Mouse (Mus musculus): ENCODE measurements at regions not wholly inside any gene's neighbourhood (a gene's known extent, or its start where the extent isn't known, plus 50 kb on each side); places are given as distances from the start of the nearest gene placed in this dataset.

- ATAC-seq (ENCODE audit: insufficient number of reproducible peaks, low FRiP score, low TSS enrichment, low read depth): no peak
- Histone ChIP-seq H3K9me3 (replicated peaks) (no peaks in the 10 kb centered on the region), H3K9ac (no peak overlapping the region), H3K27me3 (no peaks in the 10 kb centered on the region), H3K4me1 (no peaks in the 10 kb centered on the region), H3K4me2 (replicated peaks) (no peak overlapping the region), H3K4me3 (replicated peaks) (no peak overlapping the region), H3K36me3 (no peaks in the 10 kb centered on the region), H3K27ac (replicated peaks) (no peak overlapping the region)
- 81% methylated on average over 9 of the region's 9 CpGs for WGBS
Measured at GRCm38 (mm10) chr13:103683169-103683568, 91.2 kb downstream of the Srek1 start.

DNA sequence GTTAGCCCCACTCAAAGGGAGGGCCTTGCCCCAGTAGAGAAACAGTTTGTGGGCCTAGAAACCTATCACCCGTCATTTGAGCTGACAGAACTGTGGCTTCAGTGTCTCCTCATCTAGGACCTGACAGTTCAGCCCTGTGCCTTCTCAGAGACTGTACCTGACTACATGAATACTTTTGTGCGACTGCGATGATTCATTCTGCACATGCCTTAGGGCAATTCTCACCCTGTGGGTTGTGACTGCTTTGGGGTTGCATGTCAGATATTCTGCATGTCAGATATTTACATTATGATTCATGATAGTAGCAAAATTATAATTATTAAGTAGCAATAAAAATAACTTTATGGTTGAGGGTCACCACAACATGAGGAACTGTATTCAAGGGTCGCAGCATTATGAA is 93.7 kb downstream of the Srek1 start:
- Histone ChIP-seq H3K4me3 (replicated peaks) (no peak overlapping the region), H3K9ac (no peak overlapping the region), H3K4me2 (replicated peaks) (no peak overlapping the region), H3K27ac (replicated peaks) (no peak overlapping the region), H3K9me3 (replicated peaks) (no peaks in the 10 kb centered on the region), H3K27me3 (no peaks in the 10 kb centered on the region), H3K4me1 (no peaks in the 10 kb centered on the region), H3K36me3 (no peaks in the 10 kb centered on the region)
- ATAC-seq (ENCODE audit: insufficient number of reproducible peaks, low FRiP score, low TSS enrichment, low read depth): no peak
- WGBS: 79% methylated on average over 4 of the region's 4 CpGs

DNA sequence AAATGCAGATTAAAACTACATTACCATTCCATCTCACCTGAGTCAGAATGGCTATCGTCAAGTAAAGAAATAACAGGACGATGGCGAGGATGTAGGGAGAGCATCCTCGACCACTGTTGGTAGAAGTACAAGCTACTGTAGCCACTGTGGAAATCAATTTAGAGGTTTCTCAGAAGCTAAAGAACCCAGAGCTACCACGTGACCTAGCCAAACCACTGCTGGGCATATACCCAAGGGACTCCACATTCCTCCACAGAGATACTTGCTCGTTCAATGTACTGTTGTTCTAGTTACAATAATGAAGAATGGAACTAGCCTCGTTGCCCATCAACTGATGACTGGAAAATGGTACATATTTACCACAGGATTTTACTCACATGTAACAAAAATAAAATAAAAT is 94.4 kb downstream of the Srek1 start:
- no peak for ATAC-seq (ENCODE audit: insufficient number of reproducible peaks, low FRiP score, low TSS enrichment, low read depth)

GRCm38 (mm10) chr13:103676831-103677230 is 97.6 kb downstream of the Srek1 start:
- ATAC-seq (ENCODE audit: insufficient number of reproducible peaks, low FRiP score, low TSS enrichment, low read depth): no peak
- no peak overlapping the region for H3K9ac ChIP-seq
- H3K9me3 ChIP-seq (replicated peaks): no peaks in the 10 kb centered on the region
- WGBS: 77% methylated on average over 13 of the region's 13 CpGs
- no peak overlapping the region for H3K27ac ChIP-seq (replicated peaks)
- no peaks in the 10 kb centered on the region for H3K27me3 ChIP-seq
- no peak overlapping the region for H3K4me3 ChIP-seq (replicated peaks)
- no peaks in the 10 kb centered on the region for H3K4me1 ChIP-seq
- no peaks in the 10 kb centered on the region for H3K36me3 ChIP-seq
- no peak overlapping the region for H3K4me2 ChIP-seq (replicated peaks)

More for the DNA sequence above, 94.4 kb downstream of the Srek1 start:
- H3K4me2 ChIP-seq (replicated peaks): no peak overlapping the region
- no peaks in the 10 kb centered on the region for H3K4me1 ChIP-seq
- H3K27me3 ChIP-seq: no peaks in the 10 kb centered on the region
- H3K9me3 ChIP-seq (replicated peaks): no peaks in the 10 kb centered on the region
- H3K36me3 ChIP-seq: no peaks in the 10 kb centered on the region
- H3K27ac ChIP-seq (replicated peaks): no peak overlapping the region
- no peak overlapping the region for H3K9ac ChIP-seq
- WGBS: 76% methylated on average over 7 of the region's 7 CpGs
- no peak overlapping the region for H3K4me3 ChIP-seq (replicated peaks)

DNA sequence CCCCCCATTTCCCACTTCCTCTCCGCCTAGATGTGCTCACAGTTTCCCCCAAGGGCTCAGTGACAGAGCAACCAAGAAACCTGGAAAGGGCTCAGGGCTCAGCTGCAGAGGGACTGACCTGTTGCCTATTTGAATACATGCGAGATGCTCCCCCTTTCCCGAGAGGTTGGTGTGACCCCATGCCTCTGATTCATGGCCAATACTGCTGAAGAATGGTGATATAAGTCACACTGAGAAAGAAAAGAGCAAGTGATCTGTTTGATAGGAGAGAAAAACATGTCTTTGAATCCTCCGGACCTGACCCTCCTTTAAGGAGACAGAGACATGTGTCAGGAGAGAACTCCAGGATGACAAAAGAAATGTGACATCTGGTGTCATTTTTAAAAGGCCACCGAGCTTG is 98.2 kb downstream of the Srek1 start:
- no peak overlapping the region for H3K4me2 ChIP-seq (replicated peaks)
- H3K4me3 ChIP-seq (replicated peaks): no peak overlapping the region
- no peak overlapping the region for H3K27ac ChIP-seq (replicated peaks)
- no peaks in the 10 kb centered on the region for H3K36me3 ChIP-seq
- H3K9me3 ChIP-seq (replicated peaks): no peaks in the 10 kb centered on the region
- no peak overlapping the region for H3K9ac ChIP-seq
- no peaks in the 10 kb centered on the region for H3K4me1 ChIP-seq
- H3K27me3 ChIP-seq: no peaks in the 10 kb centered on the region
- no peak for ATAC-seq (ENCODE audit: insufficient number of reproducible peaks, low FRiP score, low TSS enrichment, low read depth)
- 77% methylated on average over 5 of the region's 5 CpGs for WGBS

- Histone ChIP-seq H3K4me2 (replicated peaks) (no peak overlapping the region), H3K9me3 (replicated peaks) (no peaks in the 10 kb centered on the region), H3K27ac (replicated peaks) (no peak overlapping the region), H3K4me3 (replicated peaks) (no peak overlapping the region), H3K9ac (no peak overlapping the region), H3K27me3 (no peaks in the 10 kb centered on the region), H3K36me3 (no peaks in the 10 kb centered on the region), H3K4me1 (no peaks in the 10 kb centered on the region)
- ATAC-seq (ENCODE audit: insufficient number of reproducible peaks, low FRiP score, low TSS enrichment, low read depth): no peak
Measured at GRCm38 (mm10) chr13:103670611-103671010, 103.8 kb downstream of the Srek1 start.

GRCm38 (mm10) chr13:103669856-103670255 is 104.6 kb downstream of the Srek1 start:
- Histone ChIP-seq H3K36me3 (no peaks in the 10 kb centered on the region), H3K4me1 (no peaks in the 10 kb centered on the region), H3K9ac (no peak overlapping the region), H3K4me3 (replicated peaks) (no peak overlapping the region), H3K9me3 (replicated peaks) (no peaks in the 10 kb centered on the region), H3K27me3 (no peaks in the 10 kb centered on the region), H3K27ac (replicated peaks) (no peak overlapping the region), H3K4me2 (replicated peaks) (no peak overlapping the region)
- WGBS: 88% methylated on average over 4 of the region's 4 CpGs
- ATAC-seq (ENCODE audit: insufficient number of reproducible peaks, low FRiP score, low TSS enrichment, low read depth): no peak

- H3K9me3 ChIP-seq (replicated peaks): no peaks in the 10 kb centered on the region
- no peak for ATAC-seq (ENCODE audit: insufficient number of reproducible peaks, low FRiP score, low TSS enrichment, low read depth)
- H3K36me3 ChIP-seq: no peaks in the 10 kb centered on the region
- H3K4me1 ChIP-seq: no peaks in the 10 kb centered on the region
- WGBS: 82% methylated on average over 2 of the region's 2 CpGs
- no peaks in the 10 kb centered on the region for H3K27me3 ChIP-seq
- H3K4me3 ChIP-seq (replicated peaks): no peak overlapping the region
- H3K27ac ChIP-seq (replicated peaks): no peak overlapping the region
- H3K9ac ChIP-seq: no peak overlapping the region
- no peak overlapping the region for H3K4me2 ChIP-seq (replicated peaks)
Measured at GRCm38 (mm10) chr13:103667749-103668148, 106.7 kb downstream of the Srek1 start.

DNA sequence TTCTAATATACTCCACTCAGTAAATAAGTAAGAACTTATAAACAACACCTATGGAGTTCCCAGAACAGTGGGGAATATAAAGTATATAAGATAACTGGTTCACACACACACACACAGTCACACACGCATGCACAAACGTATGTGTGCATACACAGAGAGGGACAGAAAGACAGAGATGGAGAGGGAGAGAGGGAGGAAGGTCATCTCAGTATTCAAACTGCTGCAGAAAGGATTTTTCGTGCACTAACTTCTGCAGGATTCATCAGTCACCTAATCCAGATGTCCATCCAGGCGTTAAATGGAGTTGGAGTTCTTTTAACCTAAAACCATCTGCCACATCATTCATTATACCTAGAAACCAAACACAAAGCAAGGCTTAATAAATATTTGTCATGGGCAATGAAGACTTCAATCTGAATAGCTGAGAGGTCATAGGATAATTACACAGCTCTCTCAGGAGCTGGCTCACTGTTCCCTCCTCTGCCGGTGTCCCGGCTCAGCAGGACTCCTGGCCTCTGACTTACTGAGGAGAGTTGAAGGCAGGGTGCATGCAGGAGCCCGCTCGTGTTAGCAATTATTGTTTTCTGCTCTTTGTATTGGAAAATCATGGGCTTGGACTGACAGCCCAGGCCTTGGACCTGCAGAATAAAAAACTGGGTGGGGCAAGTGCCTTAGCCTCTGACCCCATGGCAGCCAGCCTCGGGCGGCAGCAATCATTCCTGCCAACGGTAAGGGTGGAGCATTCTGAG is 114.0 kb downstream of the Srek1 start:
- H3K27me3 ChIP-seq: no peaks in the 10 kb centered on the region
- no peak overlapping the region for H3K27ac ChIP-seq (replicated peaks)
- ATAC-seq (ENCODE audit: insufficient number of reproducible peaks, low FRiP score, low TSS enrichment, low read depth): no peak
- no peak overlapping the region for H3K4me3 ChIP-seq (replicated peaks)
- no peak overlapping the region for H3K9ac ChIP-seq
- no peaks in the 10 kb centered on the region for H3K36me3 ChIP-seq
- no peaks in the 10 kb centered on the region for H3K4me1 ChIP-seq
- 31% methylated on average over 11 of the region's 11 CpGs for WGBS
- H3K4me2 ChIP-seq (replicated peaks): no peak overlapping the region
- H3K9me3 ChIP-seq (replicated peaks): no peaks in the 10 kb centered on the region

GRCm38 (mm10) chr13:103655966-103656365 is 118.4 kb downstream of the Srek1 start:
- WGBS: 96% methylated on average over 2 of the region's 2 CpGs
- Histone ChIP-seq H3K9ac (no peak overlapping the region), H3K9me3 (replicated peaks) (no peaks in the 10 kb centered on the region), H3K4me1 (no peaks in the 10 kb centered on the region), H3K4me2 (replicated peaks) (no peak overlapping the region), H3K27me3 (no peaks in the 10 kb centered on the region), H3K4me3 (replicated peaks) (no peak overlapping the region), H3K36me3 (no peaks in the 10 kb centered on the region), H3K27ac (replicated peaks) (no peak overlapping the region)
- ATAC-seq (ENCODE audit: insufficient number of reproducible peaks, low FRiP score, low TSS enrichment, low read depth): no peak

DNA sequence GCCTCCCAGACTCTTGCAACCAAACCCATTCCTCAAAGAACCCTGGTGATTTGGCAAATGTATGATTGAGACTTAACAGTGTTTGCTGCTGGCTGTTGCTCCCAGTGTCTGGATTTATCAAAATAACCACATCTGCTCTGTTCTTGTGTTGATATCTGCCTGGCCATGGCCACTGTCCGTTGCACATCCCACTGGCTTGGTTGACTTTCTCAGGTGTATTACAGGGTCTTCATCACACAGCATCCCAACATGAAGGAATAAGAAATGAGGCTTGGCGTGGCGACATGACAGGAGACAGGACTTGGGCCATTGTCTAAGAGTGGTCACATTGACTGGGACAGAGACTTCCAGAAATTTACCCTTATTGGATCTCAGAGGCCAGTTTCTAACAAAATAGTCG is 121.2 kb downstream of the Srek1 start:
- ATAC-seq (ENCODE audit: insufficient number of reproducible peaks, low FRiP score, low TSS enrichment, low read depth): no peak
- WGBS: 90% methylated on average over 4 of the region's 4 CpGs

GRCm38 (mm10) chr13:103649383-103649782 is 125.0 kb downstream of the Srek1 start:
- 82% methylated on average over 3 of the region's 3 CpGs for WGBS
- no peak overlapping the region for H3K27ac ChIP-seq (replicated peaks)
- H3K9ac ChIP-seq: no peak overlapping the region
- H3K4me2 ChIP-seq (replicated peaks): no peak overlapping the region
- H3K4me3 ChIP-seq (replicated peaks): no peak overlapping the region
- no peaks in the 10 kb centered on the region for H3K36me3 ChIP-seq
- ATAC-seq (ENCODE audit: insufficient number of reproducible peaks, low FRiP score, low TSS enrichment, low read depth): no peak
- no peaks in the 10 kb centered on the region for H3K27me3 ChIP-seq
- no peaks in the 10 kb centered on the region for H3K4me1 ChIP-seq
- H3K9me3 ChIP-seq (replicated peaks): no peaks in the 10 kb centered on the region

More for the DNA sequence above, 121.2 kb downstream of the Srek1 start:
- no peaks in the 10 kb centered on the region for H3K27me3 ChIP-seq
- no peaks in the 10 kb centered on the region for H3K9me3 ChIP-seq (replicated peaks)
- no peak overlapping the region for H3K4me2 ChIP-seq (replicated peaks)
- no peak overlapping the region for H3K4me3 ChIP-seq (replicated peaks)
- H3K36me3 ChIP-seq: no peaks in the 10 kb centered on the region
- no peaks in the 10 kb centered on the region for H3K4me1 ChIP-seq
- H3K9ac ChIP-seq: no peak overlapping the region
- no peak overlapping the region for H3K27ac ChIP-seq (replicated peaks)
